Mouse (Mus musculus): ENCODE results near the gene Irak1. TPM values are rescaled to one million over a fixed set of nuclear protein-coding genes. Genes with fewer than 3 reads are reported as not detected.

Irak1 gene
- polyA plus RNA-seq, 1 experiment from 2014 or later = 57.3 TPM

MicroRNAs within 50 kb of the gene (microRNA counts, 519-probe panel; counts per million panel counts)
- microRNA mmu-miR-718 = not detected

Small RNAs within 50 kb of the gene (microRNA-seq; reads per million reads assigned to microRNA genes)
- gene Mir5132 (0.90 reads per million), gene Mir718 (not detected)

Other genes starting within 250 kb of the Irak1 start
- gene Srpk3, start 249.5 kb downstream of the Irak1 start, polyA plus RNA-seq (2016; fragmentation: Nextera tagmentation; extraction: Ambion mirVana) = 1.5 and 1.6 TPM in 2 replicates
- 185 and 192 TPM in 2 replicates for gene Idh3g, start 237.0 kb downstream of the Irak1 start, polyA plus RNA-seq (2016; fragmentation: Nextera tagmentation; extraction: Ambion mirVana)
- 122 and 123 TPM in 2 replicates for gene Ssr4, start 236.9 kb downstream of the Irak1 start, polyA plus RNA-seq (2016; fragmentation: Nextera tagmentation; extraction: Ambion mirVana)
- gene Pdzd4, start 198.9 kb downstream of the Irak1 start, polyA plus RNA-seq (2016; fragmentation: Nextera tagmentation; extraction: Ambion mirVana) = 0.80 and 0.81 TPM in 2 replicates
- 0.14 TPM in 1 of 2 replicates, not detected in the other for gene Avpr2, start 131.8 kb downstream of the Irak1 start, polyA plus RNA-seq (2016; fragmentation: Nextera tagmentation; extraction: Ambion mirVana)
- 7.4 and 14.4 TPM in 2 replicates for gene L1cam, start 127.8 kb downstream of the Irak1 start, polyA plus RNA-seq (2016; fragmentation: Nextera tagmentation; extraction: Ambion mirVana)
- 1.9 and 2.7 TPM in 2 replicates for gene Arhgap4, start 102.0 kb downstream of the Irak1 start, polyA plus RNA-seq (2016; fragmentation: Nextera tagmentation; extraction: Ambion mirVana)
- 144 and 159 TPM in 2 replicates for gene Naa10, start 102.0 kb downstream of the Irak1 start, polyA plus RNA-seq (2016; fragmentation: Nextera tagmentation; extraction: Ambion mirVana)
- 16.8 and 23.3 TPM in 2 replicates for gene Renbp, start 93.1 kb downstream of the Irak1 start, polyA plus RNA-seq (2016; fragmentation: Nextera tagmentation; extraction: Ambion mirVana)
- 69.6 and 78.0 TPM in 2 replicates for gene Hcfc1, start 57.6 kb downstream of the Irak1 start, polyA plus RNA-seq (2016; fragmentation: Nextera tagmentation; extraction: Ambion mirVana)
- gene Opn1mw, start 103.5 kb upstream of the Irak1 start, polyA plus RNA-seq (2016; fragmentation: Nextera tagmentation; extraction: Ambion mirVana) = not detected in 2 replicates
- gene Mecp2, start 111.4 kb upstream of the Irak1 start, polyA plus RNA-seq (2016; fragmentation: Nextera tagmentation; extraction: Ambion mirVana) = 15.7 and 16.0 TPM in 2 replicates
- not detected in 2 replicates for gene Tex28, start 143.9 kb upstream of the Irak1 start, polyA plus RNA-seq (2016; fragmentation: Nextera tagmentation; extraction: Ambion mirVana)
- not detected in 2 replicates for gene Tktl1, start 153.3 kb upstream of the Irak1 start, polyA plus RNA-seq (2016; fragmentation: Nextera tagmentation; extraction: Ambion mirVana)
- 223 and 243 TPM in 2 replicates for gene Flna, start 225.9 kb upstream of the Irak1 start, polyA plus RNA-seq (2016; fragmentation: Nextera tagmentation; extraction: Ambion mirVana)
- 18.5 and 20.1 TPM in 2 replicates for gene Emd, start 230.8 kb upstream of the Irak1 start, polyA plus RNA-seq (2016; fragmentation: Nextera tagmentation; extraction: Ambion mirVana)
- 711 and 801 TPM in 2 replicates for gene Rpl10, start 246.9 kb upstream of the Irak1 start, polyA plus RNA-seq (2016; fragmentation: Nextera tagmentation; extraction: Ambion mirVana)

Data from midbrain, embryonic 10.5 days (tissue).